Mouse (Mus musculus) B cell, adult 2 months (primary cell): ENCODE data around the gene Lce3c.

Experiments
- DNase-seq, 2 experiments: peaks; one replicate each; pipeline ENCODE4 v3.0.0; 2022

The Lce3c gene

DNA sequence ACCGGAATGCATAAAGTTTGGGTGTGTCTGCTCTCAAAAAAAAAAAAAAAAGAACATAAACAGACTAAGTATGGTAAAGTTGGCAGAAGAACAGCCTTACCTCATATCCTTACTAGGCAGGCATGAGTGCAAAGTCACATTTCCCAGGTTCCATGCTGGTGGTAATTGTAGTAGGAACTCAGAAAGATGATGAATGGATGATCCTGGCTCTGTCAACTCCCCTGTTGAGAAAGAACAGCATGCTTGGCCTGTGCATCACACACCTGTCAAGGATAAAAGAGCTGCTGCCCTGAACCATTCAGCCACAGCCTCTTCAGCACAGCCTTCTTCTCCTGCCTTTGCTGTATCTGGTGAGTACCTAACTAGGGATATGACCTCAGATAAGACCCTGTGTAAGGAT is at the start of gene Lce3c:
Gene Lce3c, plus strand, starts transcription at position 301 of the 400 bp plus-strand sequence.
- DNase-seq: no peak

DNA sequence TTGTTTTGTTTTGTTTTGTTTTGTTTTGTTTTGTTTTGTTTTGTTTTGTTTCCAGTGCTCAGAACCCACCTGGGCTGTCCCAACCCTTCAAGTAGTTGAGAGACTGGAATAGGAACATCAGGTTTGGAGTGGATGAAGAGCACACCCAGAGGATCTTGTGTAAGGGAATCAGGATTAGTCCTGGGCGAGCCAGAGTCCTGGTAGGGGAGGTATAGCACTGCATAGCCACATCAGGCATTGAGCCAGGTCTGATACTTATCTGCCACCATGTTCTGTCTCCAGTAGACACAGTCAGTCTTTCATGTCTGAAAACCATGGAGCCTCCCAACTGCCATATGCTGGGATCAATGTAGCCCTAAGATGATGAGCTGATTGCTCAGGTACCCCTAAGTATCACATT is 49.8 kb upstream of the Lce3c start:
- DNase-seq: no peak

DNA sequence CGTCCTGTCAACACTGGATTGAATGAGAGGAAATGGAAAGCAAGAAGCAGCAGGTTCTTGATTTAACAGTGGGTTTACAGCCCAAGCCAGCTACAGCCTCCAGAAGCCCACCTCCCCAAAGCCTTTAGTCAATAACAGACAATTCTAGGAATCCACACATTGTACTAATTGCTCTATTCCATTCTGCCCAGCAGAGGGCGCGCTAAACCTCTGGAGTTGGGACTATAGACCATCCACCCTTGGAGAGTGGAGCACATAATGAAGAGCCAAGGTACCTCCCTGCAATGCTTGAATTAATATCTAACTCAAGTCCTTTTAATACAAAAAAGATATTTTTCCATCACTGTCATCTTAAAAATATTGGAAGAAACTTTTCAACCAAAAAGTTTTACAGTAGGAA is 41.3 kb upstream of the Lce3c start:
- no peak for DNase-seq

DNA sequence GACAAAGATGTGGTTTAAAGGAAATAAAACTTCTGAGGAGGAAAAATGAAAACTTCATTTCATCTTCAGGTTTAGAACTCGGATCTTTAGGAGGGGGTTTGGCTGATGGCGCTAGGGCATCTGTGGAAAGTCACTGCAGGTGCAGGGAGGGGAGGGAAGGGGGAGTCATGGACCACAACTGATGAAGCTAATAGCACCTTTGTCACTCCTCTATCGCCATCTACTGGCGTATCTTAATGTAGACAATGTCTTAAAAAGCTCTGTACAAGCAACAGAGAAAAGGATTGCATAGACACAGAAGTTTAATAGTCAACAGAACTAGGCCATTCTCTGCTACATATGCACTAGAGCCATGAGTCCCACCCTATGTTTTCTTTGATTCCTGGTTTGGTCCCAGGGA is 40.6 kb upstream of the Lce3c start:
- no peak for DNase-seq

DNA sequence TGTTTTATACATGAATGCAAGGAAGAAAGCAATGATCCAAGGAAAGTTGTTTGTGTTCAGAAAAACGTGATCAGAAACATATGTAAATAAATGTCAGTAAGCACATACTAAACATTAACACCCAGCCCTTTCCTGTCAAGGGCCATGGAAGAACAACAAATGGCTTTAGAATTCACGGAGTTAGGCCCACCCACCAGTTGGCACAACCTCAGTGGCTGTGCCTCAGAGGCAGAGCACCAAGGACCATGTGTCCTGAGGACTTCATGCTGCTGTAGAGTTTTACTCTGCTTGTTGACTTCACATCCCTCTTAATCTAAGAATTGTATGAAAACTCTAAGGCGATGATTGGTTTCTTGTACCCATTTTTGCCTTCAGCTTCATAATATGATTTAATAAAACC is 39.1 kb upstream of the Lce3c start:
- no peak for DNase-seq

DNA sequence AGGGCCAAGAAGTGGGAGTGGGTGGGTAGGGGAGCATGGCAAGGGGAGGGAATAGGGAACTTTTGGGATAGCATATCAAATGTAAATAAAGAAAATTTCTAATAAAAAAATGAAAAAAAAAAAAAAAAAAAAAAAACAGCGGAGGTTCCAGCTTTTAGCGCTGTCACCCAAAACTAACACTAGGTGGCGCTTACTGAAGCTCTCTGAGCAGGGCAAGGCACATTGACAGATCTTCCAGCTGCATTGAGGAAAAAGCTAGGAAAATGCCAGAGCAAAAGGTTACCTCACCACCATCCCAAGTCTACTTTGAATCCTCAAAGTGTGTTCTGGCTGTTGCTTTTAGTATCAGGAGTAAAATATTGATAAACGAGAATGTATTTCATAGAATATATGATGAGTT is 36.7 kb upstream of the Lce3c start:
- no peak for DNase-seq

DNA sequence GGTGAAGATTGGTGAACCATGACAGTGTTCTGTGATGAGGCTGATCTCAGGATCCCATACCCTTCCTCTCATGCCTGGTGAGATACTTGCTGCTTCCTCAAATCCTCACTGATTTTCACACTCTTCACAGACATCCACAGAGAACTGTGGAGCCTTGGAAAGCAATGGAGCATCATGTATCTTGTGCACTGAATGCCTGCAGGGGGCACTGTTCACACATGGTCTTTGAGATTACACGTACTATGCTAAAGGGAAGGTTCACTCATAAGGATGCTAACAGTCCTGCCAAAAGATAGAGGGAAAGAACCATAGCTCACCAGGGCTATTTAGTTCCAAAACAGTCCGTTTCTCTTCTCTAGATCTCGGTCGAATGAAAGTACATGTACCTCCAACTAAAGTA is 23.9 kb upstream of the Lce3c start:
- DNase-seq: no peak

DNA sequence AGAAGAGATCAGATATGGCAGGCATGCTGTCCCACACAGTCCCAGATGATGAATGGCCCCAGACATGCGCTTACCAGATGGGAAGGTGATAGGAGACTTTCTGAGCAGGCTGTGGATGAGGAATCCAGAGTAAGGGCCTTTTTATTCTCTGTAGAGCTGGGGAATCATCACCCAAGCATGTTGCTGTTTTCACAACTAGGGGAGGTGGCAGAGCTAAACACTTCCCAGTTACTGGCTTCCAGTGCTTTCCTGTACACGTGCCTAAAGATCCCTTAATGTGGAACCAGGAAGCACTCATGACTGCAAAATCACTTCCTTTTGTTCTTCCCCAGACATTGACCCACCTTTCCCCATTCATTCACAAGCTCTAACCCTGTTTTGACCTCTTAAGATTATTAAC is 18.2 kb upstream of the Lce3c start, which contains the start of gene Lce3a:
Gene Lce3a, minus strand, starts transcription at position 101 of the 400 bp plus-strand sequence.
- DNase-seq: no peak

DNA sequence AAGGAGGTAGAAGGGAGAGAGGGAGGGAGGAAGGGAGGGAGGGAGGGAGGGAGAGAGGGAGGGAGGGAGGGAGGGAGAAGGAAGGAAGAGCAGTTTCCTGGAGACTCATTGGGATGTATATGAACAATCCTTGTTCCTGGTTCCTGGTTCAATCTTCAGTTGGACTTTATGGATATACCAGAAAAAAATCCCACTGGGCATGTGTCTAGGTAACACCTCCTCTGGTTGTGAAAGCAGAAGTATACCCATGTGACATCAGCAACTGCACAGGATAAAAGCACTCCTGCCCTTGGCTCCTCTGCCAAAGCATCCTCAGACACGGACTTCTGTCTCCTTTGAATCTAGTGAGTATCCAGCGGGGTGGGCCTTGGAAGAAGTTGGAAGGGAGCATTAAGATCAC is 11.6 kb upstream of the Lce3c start, which contains the start of gene Lce3b:
Gene Lce3b, plus strand, starts transcription at position 301 of the 400 bp plus-strand sequence.
- no peak for DNase-seq

DNA sequence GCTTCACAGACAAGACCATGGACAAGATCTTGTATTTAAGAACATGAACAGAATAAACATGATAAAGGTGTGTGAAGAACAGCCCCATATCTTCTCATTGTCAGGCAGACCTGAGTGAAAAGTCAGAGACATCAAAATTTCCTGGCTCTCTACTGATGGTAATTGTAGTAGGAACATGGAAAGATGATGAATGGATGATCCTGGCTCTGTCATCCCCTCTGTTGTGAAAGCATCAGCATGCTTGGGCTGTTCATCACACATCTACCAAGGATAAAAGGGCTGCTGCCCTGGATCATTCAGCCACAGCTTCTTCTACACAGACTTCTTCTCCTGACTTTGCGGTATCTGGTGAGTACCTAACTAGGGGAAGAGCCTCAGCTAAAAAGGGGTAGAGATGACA is 12.8 kb downstream of the Lce3c start, which contains the start of gene Lce3d:
Gene Lce3d, plus strand, starts transcription at position 301 of the 400 bp plus-strand sequence.
- DNase-seq: no peak

DNA sequence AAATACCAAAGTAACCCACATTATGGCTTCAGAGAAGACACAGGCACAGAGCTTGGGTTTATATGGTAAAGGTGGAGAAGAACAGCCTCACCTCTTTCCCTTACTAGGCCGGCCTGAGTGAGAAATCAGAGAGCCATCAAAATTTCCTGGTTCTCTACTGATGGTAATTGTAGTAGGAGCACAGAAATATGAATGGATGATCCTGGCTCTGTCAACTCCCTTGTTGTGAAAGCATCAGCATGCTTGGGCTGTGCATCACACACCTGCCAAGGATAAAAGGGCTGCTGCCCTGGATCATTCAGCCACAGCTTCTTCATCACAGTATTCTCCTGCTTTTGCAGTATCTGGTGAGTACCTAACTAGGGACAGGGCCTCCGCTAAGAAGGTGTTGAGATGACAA is 22.5 kb downstream of the Lce3c start, which contains the start of gene Lce3e:
Gene Lce3e, plus strand, starts transcription at position 301 of the 400 bp plus-strand sequence.
- DNase-seq: no peak

DNA sequence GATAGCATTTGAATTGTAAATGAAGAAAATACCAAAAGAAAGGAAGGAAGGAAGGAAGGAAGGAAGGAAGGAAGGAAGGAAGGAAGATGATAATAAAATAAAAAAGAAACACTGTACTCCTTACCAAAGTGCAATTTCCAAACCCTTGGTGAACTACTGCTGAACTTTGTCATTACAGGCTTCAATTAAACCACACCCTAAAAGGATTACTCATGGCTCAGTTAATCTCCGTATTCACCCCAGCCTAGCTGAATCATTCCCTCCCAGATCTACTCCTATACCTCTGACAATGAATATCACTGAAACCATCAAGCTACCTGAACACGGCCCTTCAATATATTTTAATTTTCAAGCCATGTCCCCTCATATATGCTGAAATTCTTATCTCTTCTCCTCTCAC is 34.2 kb downstream of the Lce3c start:
- no peak for DNase-seq

DNA sequence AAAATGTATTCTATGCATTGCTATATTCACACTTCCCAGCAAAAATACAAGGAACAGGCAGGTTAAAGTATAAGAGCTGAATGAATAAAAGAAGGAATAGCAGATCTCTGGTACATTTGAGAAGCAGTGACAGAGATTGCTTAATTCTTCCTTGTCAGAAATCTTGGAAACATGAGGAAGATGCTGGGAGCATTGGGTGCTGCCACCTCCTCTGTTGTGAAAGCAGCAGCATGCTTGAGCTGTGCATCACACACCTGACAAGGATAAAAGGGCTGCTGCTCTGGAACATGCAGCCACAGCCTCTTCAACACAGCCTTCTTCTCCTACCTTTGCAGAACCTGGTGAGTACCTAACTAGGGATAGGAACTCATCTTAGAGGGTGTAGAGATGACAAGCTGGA is 47.6 kb downstream of the Lce3c start, which contains the start of gene Lce3f:
Gene Lce3f, plus strand, starts transcription at position 301 of the 400 bp plus-strand sequence.
- DNase-seq: no peak
